Mouse (Mus musculus): ENCODE data around the gene Rbp7.

- TF ChIP-seq CTCF (IDR thresholded peaks at IDR 0.05; ENCODE audit: extremely low read depth, insufficient read depth, low read length) (no peak), POLR2A (IDR thresholded peaks at IDR 0.05; ENCODE audit: extremely low read depth, insufficient read depth, low read length) (no peak)
Observed at GRCm38 (mm10) chr4:149504363-149504762, 49.6 kb upstream of the Rbp7 start.

Measured in cortical plate, adult 2 months (tissue).